Mouse (Mus musculus): ENCODE data around the gene Ksr1. TPM values are rescaled to one million over a fixed set of nuclear protein-coding genes. Genes with fewer than 3 reads are reported as not detected.

The Ksr1 gene
- total and polyA plus RNA-seq, 3 experiments: 22.5 to 73.1 (median 61.2) TPM

DNA sequence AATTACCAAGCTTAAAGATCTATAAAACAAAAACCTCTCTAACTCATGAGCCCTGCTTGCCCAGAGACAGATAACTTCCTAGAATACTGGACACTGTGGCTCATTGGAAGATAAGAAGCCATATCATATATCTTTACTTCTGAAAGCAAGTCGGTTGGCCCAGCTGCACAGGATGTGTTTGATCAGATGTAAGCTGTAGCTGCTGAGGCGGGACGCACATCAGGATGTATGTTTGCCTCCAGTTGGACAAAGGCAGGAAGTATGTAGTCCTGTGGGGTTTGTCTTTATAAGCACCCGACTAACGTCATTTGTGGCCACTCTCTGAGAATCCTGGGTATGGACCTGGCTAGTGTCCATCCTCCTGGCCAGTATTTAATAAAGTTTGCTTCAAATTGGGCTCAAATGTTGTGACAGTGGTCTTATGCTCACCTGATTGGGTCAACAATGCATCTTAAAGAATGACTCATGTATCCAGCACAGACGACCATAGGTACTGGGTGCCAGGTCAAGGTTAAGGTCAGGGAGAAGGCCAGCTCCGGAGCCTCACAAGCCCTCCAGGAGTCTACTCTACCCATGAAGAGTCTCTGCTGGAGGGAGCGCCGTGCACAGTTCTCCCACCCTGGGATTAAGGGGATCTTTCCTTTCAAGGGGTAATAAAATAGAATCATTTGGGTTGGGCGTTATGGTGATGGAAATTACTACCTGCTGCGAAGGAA is 143.0 kb downstream of the Ksr1 start:
- H3K4me2 ChIP-seq (ENCODE audit: insufficient read depth, low read depth, poor library complexity, severe bottlenecking): no peak overlapping the region
- H3K4me1 ChIP-seq (ENCODE audit: control insufficient read depth in 1 of 2, insufficient read depth in 2 of 2): peaks cover 0 to 23% of the 10 kb centered on the region in 2 experiments; a peak in 1 of 4 replicates
- in situ Hi-C loops (cut with MboI; ENCODE audit: low pct_ligation_motif_present, low pct_unique_long_range_greater_than_20kb, low sequenced_read_pairs): no loop called here
- peaks cover 4% of the 10 kb centered on the region for H3K9me3 ChIP-seq (replicated peaks; ENCODE audit: low read length)
- no peaks in the 10 kb centered on the region for H3K79me2 ChIP-seq (replicated peaks; ENCODE audit: control insufficient read depth, extremely low read depth, insufficient read depth, poor library complexity, severe bottlenecking)
- H3K27me3 ChIP-seq (replicated peaks): no peaks in the 10 kb centered on the region
- DNase-seq (ENCODE audit: extremely low read depth): no peak
- dilution Hi-C loops (cut with MboI; ENCODE audit: extremely low pct_ligation_motif_present, extremely low pct_unique_long_range_greater_than_20kb, low sequenced_read_pairs): no loop called here
- no peak overlapping the region for H3K9ac ChIP-seq (ENCODE audit: insufficient read depth, low read depth)
- no peak overlapping the region for H3K4me3 ChIP-seq (replicated peaks in 1 of 3; ENCODE audit: low read depth in 2 of 3, low read length in 2 of 3, poor library complexity in 1 of 3)
- TF ChIP-seq SMC3 (IDR thresholded peaks at IDR 0.05; ENCODE audit: low read depth, low read length): no peak
- no peak for TF ChIP-seq JUN (IDR thresholded peaks at IDR 0.05; ENCODE audit: insufficient read depth, low read depth, low read length)
- TF ChIP-seq ZKSCAN1 (IDR thresholded peaks at IDR 0.05; ENCODE audit: borderline replicate concordance, low read depth, low read length): no peak
- TF ChIP-seq TBP (conservative IDR thresholded peaks at IDR 0.05; ENCODE audit: low read depth, low read length): no peak
- H3K27ac ChIP-seq (ENCODE audit: insufficient read depth, low read depth): no peak overlapping the region
- H3K36me3 ChIP-seq (replicated peaks in 1 of 2; ENCODE audit: control insufficient read depth in 1 of 2, insufficient read depth in 1 of 2, low read length in 1 of 2): no peaks in the 10 kb centered on the region

GRCm38 (mm10) chr11:79002551-79002951 is 143.7 kb downstream of the Ksr1 start:
- TF ChIP-seq BHLHE40 (IDR thresholded peaks at IDR 0.05; ENCODE audit: low read depth, low read length) (no peak), MAZ (IDR thresholded peaks at IDR 0.05; ENCODE audit: low read depth, low read length) (no peak), MAX (IDR thresholded peaks at IDR 0.05; ENCODE audit: low read length) (no peak), GABPA (IDR thresholded peaks at IDR 0.05; ENCODE audit: insufficient replicate concordance, low read depth, low read length) (no peak), CHD1 (IDR thresholded peaks at IDR 0.05; ENCODE audit: low read depth, low read length) (no peak), SIN3A (IDR thresholded peaks at IDR 0.05; ENCODE audit: low read length) (no peak), CHD2 (IDR thresholded peaks at IDR 0.05; ENCODE audit: low read length) (no peak), NELFE (IDR thresholded peaks at IDR 0.05; ENCODE audit: low read depth, low read length) (no peak), IRF4 (IDR thresholded peaks at IDR 0.05; ENCODE audit: low read depth, low read length) (no peak)
- H3K9ac ChIP-seq (ENCODE audit: insufficient read depth, low read depth): no peak overlapping the region
- H3K4me3 ChIP-seq (replicated peaks in 1 of 3; ENCODE audit: low read depth in 2 of 3, low read length in 2 of 3, poor library complexity in 1 of 3): no peak overlapping the region
- H3K27me3 ChIP-seq (replicated peaks): no peaks in the 10 kb centered on the region
- peaks cover 0 to 2% of the 10 kb centered on the region in 2 experiments for H3K36me3 ChIP-seq (replicated peaks in 1 of 2; ENCODE audit: control insufficient read depth in 1 of 2, insufficient read depth in 1 of 2, low read length in 1 of 2)
- peaks cover 0 to 23% of the 10 kb centered on the region in 2 experiments; a peak in 1 of 4 replicates for H3K4me1 ChIP-seq (ENCODE audit: control insufficient read depth in 1 of 2, insufficient read depth in 2 of 2)
- dilution Hi-C loops (cut with MboI; ENCODE audit: extremely low pct_ligation_motif_present, extremely low pct_unique_long_range_greater_than_20kb, low sequenced_read_pairs) (no loop called here), in situ Hi-C loops (cut with MboI; ENCODE audit: low pct_ligation_motif_present, low pct_unique_long_range_greater_than_20kb, low sequenced_read_pairs) (no loop called here)
- H3K9me3 ChIP-seq (replicated peaks; ENCODE audit: low read length): peaks cover 6% of the 10 kb centered on the region
- no peak for DNase-seq (ENCODE audit: extremely low read depth)
- H3K79me2 ChIP-seq (replicated peaks; ENCODE audit: control insufficient read depth, extremely low read depth, insufficient read depth, poor library complexity, severe bottlenecking): no peaks in the 10 kb centered on the region
- no peak overlapping the region for H3K27ac ChIP-seq (ENCODE audit: insufficient read depth, low read depth)
- no peak overlapping the region for H3K4me2 ChIP-seq (ENCODE audit: insufficient read depth, low read depth, poor library complexity, severe bottlenecking)

DNA sequence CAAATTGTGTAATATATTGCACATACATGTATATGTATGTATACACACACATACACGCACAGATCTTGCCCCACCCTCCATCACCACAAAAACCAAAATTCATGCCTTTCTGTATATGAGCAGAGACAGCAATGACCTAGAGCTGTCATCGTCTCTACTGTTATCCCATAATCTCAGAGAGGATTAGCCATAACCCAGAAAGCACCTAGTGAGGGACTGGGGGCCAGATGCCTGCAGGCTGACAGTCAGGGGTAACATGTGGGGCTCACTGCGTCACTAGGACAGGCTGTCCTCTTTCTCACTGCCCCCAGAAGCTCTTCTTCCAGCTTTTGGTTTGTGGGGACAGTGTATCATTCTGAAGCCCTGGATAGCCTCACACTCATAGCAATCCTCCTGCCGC is 144.3 kb downstream of the Ksr1 start:
- H3K4me1 ChIP-seq (ENCODE audit: control insufficient read depth in 1 of 2, insufficient read depth in 2 of 2): peaks cover 0 to 23% of the 10 kb centered on the region in 2 experiments; a peak in 1 of 4 replicates
- H3K9ac ChIP-seq (ENCODE audit: insufficient read depth, low read depth): no peak overlapping the region
- dilution Hi-C loops (cut with MboI; ENCODE audit: extremely low pct_ligation_motif_present, extremely low pct_unique_long_range_greater_than_20kb, low sequenced_read_pairs): no loop called here

More for the DNA sequence above, 144.3 kb downstream of the Ksr1 start:
- in situ Hi-C loops (cut with MboI; ENCODE audit: low pct_ligation_motif_present, low pct_unique_long_range_greater_than_20kb, low sequenced_read_pairs): no loop called here
- Histone ChIP-seq H3K79me2 (replicated peaks; ENCODE audit: control insufficient read depth, extremely low read depth, insufficient read depth, poor library complexity, severe bottlenecking) (no peaks in the 10 kb centered on the region), H3K36me3 (replicated peaks in 1 of 2; ENCODE audit: control insufficient read depth in 1 of 2, insufficient read depth in 1 of 2, low read length in 1 of 2) (peaks cover 0 to 8% of the 10 kb centered on the region in 2 experiments), H3K27me3 (replicated peaks) (no peaks in the 10 kb centered on the region), H3K27ac (ENCODE audit: insufficient read depth, low read depth) (no peak overlapping the region), H3K4me3 (replicated peaks in 1 of 3; ENCODE audit: low read depth in 2 of 3, low read length in 2 of 3, poor library complexity in 1 of 3) (no peak overlapping the region), H3K4me2 (ENCODE audit: insufficient read depth, low read depth, poor library complexity, severe bottlenecking) (no peak overlapping the region), H3K9me3 (replicated peaks; ENCODE audit: low read length) (peaks cover 13% of the 10 kb centered on the region)
- TF ChIP-seq SMC3 (IDR thresholded peaks at IDR 0.05; ENCODE audit: low read depth, low read length): no peak
- TF ChIP-seq UBTF (IDR thresholded peaks at IDR 0.05; ENCODE audit: low read depth, low read length): no peak
- TF ChIP-seq TBP (conservative IDR thresholded peaks at IDR 0.05; ENCODE audit: low read depth, low read length): no peak
- no peak for TF ChIP-seq CTCF (conservative IDR thresholded peaks at IDR 0.05 in 1 of 2, IDR thresholded peaks at IDR 0.05 in 1 of 2; ENCODE audit: low read depth in 2 of 2, low read length in 2 of 2)
- TF ChIP-seq JUND (conservative IDR thresholded peaks at IDR 0.05; ENCODE audit: low read depth, low read length): no peak
- no peak for TF ChIP-seq MAX (IDR thresholded peaks at IDR 0.05; ENCODE audit: low read length)
- no peak for TF ChIP-seq RCOR1 (conservative IDR thresholded peaks at IDR 0.05; ENCODE audit: low read depth, low read length)
- TF ChIP-seq GABPA (IDR thresholded peaks at IDR 0.05; ENCODE audit: insufficient replicate concordance, low read depth, low read length): no peak
- TF ChIP-seq CHD2 (IDR thresholded peaks at IDR 0.05; ENCODE audit: low read length): no peak
- TF ChIP-seq USF1 (IDR thresholded peaks at IDR 0.05; ENCODE audit: low read depth, low read length): no peak
- no peak for TF ChIP-seq ZNF384 (IDR thresholded peaks at IDR 0.05; ENCODE audit: low read depth, low read length)
- no peak for TF ChIP-seq HCFC1 (IDR thresholded peaks at IDR 0.05; ENCODE audit: low read depth, low read length)
- TF ChIP-seq BHLHE40 (IDR thresholded peaks at IDR 0.05; ENCODE audit: low read depth, low read length): no peak
- no peak for TF ChIP-seq NRF1 (IDR thresholded peaks at IDR 0.05; ENCODE audit: low read depth, low read length)
- TF ChIP-seq MEF2A (IDR thresholded peaks at IDR 0.05; ENCODE audit: borderline replicate concordance, low read depth, low read length): no peak
- no peak for TF ChIP-seq POLR2AphosphoS2 (IDR thresholded peaks at IDR 0.05; ENCODE audit: low read depth, low read length)
- no peak for DNase-seq (ENCODE audit: extremely low read depth)
